Mouse (Mus musculus): ENCODE data around the gene Cdhr1.

GRCm38 (mm10) chr14:37136110-37136509 lies 38.0 kb upstream of the Cdhr1 start:
- TF ChIP-seq CTCF (IDR thresholded peaks at IDR 0.05; ENCODE audit: borderline replicate concordance, extremely low read depth, insufficient read depth, insufficient read length) (no peak), POLR2A (IDR thresholded peaks at IDR 0.05; ENCODE audit: borderline replicate concordance, extremely low read depth, insufficient read depth, insufficient read length, poor library complexity, severe bottlenecking) (no peak)

All from brain, embryonic 14.5 days (tissue).